Mouse (Mus musculus) retina, embryonic 14.5 days (tissue): ENCODE measurements at regions not wholly inside any gene's neighbourhood (a gene's known extent, or its start where the extent isn't known, plus 50 kb on each side); places are given as distances from the start of the nearest gene placed in this dataset.

Source experiments
- DNase-seq: peaks from one replicate; pipeline ENCODE4 v3.0.0-alpha.2; 2015; ENCODE audit warnings: low spot score

- DNase-seq: no peak
These were observed 276.3 kb upstream of the Fermt1 start for GRCm38 (mm10) chr2:133221762-133222556.

GRCm38 (mm10) chr2:133235175-133235920, 289.6 kb upstream of the Fermt1 start:
- DNase-seq: no peak

DNA sequence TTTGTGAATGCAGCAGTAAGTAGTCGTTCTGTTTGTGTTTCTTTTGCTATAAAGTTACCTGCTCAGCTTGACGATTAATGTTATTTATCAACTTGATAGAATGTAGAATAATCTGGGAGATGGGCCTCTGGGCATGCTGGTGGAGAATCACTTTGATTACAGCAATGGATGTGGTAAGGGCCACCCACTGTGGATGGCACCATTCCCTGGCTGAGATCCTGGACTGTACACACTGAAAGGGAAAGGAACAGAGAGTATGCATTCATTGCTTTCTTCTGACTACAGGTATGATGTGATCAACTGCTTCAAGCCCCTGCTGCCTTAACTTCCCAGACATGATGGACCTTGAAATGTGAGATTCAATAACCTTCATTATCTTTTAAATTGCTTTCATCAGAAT, 299.8 kb upstream of the Bmp2 start:
- no peak for DNase-seq

DNA sequence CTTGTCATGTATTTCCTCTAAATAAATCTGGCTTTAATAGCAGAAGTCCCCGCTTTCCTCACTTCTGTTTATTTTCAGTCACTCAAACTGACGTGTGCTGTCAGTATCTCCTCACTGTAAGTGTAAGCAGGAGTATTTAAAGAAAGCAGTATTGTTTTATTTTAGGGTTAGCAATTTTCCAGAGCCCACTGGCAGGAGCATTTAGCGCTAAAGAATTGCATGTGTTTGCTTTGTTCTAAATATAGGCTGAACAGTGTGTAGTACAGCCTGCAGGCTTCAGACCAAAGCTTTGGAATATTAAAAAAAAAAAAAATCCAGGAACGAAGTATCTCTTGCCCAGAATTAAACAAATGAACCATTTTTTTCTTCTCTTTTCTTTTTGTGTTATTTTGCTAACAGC, 277.5 kb upstream of the Bmp2 start:
- no peak for DNase-seq

DNA sequence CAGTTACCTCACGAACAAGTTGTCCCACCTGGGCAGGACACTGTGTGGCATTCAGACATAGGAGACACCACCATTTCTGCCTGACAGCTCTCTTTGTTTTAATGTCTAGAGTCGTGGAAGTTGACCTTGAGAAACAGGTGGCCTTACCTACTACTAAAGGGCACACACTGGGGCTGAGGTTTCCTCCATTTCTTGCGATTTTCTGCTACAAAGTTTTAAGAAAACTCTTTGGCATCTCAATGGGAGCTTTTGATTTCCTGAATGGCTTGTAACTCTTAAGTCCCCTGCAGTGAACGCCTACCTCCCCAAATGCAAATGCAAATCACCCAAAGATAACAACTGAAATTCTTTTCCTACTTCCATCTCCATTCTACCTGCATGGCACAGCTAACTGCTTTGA, 273.4 kb upstream of the Bmp2 start:
- no peak for DNase-seq

DNA sequence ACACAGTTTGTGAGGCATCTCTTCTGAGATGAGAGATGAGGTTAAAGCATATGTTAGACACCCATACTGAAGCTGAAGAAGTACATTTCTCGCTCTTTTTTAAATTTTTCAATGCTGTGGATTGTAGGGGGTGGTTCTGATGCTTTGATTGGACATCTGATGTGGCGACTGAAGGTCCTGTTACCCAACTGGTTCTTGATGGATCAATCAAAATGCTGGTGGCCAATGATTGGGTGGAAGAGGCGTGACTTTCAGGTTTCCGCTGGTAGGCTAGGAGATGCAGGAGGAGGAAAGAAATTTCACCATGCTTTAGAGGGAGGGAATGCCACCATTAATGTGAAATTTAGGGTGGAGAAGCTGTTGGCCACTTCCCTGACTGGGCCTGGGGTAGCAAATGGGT, 272.7 kb upstream of the Bmp2 start:
- DNase-seq: no peak

- DNase-seq: no peak
These were observed 269.3 kb upstream of the Bmp2 start for GRCm38 (mm10) chr2:133282692-133283091.

- no peak for DNase-seq
These were observed 268.2 kb upstream of the Bmp2 start for GRCm38 (mm10) chr2:133283709-133284108.

GRCm38 (mm10) chr2:133294136-133294535, 257.8 kb upstream of the Bmp2 start:
- no peak for DNase-seq

DNA sequence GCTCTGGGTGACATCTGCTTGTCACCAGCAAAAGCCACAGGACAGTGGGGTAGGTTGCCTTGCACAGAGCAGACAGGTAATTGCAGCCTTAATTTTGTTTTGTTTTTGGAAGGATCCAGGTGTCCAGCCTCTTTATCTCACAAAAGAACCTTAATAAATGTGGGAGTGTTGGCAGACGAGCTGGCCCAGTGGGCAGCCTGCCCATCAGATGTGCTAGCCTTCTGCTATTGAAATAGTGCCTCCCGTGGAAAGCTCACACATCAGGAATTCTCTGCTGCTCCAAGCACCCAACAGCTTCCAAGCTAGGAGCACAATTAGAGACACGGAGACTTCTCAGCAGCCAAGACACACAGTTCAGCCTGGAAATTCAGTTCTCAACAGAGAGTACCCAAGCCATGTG, 246.0 kb upstream of the Bmp2 start:
- no peak for DNase-seq

- no peak for DNase-seq
These were observed 241.0 kb upstream of the Bmp2 start for GRCm38 (mm10) chr2:133311001-133311400.

DNA sequence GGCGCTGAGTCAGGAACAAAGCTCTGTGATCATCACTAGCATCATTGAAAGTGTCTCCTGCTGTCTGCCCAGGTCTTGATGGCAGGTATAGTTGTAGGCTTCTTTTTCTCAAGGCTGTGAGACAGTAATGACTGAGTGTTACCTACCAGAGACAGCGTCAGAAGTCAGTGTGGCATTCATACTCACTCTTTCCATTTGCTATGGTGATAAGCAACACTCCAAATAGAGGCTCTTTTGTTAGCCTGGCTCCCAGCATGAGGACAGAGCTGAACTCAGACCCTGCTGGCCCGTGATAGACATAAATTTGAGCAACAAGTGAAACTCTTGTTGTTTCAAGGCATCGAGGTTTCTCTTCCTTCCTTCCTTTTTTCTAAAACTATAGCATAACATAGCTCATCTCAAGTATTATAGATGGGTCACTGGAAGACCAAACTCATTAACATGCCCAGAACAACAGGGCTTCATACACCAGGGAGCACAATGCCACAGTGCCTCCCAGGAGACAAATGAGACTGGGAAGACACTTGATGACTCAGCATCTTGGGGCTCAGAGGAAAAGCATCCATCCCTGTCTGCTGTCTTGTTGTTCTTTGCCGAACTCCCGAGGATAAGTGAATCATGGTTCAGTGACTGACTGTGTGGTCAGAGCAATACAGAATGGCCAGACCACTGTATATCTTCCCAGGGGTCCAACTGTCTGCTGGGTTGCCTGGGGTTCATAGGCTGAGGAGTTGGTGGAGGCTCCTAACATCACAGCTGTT, 225.5 kb upstream of the Bmp2 start:
- peak; percentile 8 for DNase-seq

DNA sequence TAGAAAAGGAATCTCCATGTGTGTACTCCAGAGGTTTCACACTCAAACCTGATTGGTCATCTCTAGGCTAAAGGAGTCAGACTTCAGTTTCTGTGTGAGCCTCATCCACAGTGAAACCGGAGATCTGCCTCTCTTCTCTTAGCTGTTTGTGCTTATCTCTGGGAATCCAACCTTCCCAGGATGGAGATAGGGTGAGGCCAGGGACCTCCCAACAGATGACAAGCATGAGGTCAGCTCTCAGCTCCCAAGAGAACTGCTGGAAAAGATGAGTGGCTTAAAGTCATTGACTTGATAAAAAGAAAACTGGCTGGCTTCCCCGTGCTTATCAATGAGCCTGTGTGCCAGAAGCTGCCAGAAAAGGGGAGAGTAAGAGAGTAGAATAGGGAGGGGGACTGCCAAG, 224.3 kb upstream of the Bmp2 start:
- DNase-seq: no peak

DNA sequence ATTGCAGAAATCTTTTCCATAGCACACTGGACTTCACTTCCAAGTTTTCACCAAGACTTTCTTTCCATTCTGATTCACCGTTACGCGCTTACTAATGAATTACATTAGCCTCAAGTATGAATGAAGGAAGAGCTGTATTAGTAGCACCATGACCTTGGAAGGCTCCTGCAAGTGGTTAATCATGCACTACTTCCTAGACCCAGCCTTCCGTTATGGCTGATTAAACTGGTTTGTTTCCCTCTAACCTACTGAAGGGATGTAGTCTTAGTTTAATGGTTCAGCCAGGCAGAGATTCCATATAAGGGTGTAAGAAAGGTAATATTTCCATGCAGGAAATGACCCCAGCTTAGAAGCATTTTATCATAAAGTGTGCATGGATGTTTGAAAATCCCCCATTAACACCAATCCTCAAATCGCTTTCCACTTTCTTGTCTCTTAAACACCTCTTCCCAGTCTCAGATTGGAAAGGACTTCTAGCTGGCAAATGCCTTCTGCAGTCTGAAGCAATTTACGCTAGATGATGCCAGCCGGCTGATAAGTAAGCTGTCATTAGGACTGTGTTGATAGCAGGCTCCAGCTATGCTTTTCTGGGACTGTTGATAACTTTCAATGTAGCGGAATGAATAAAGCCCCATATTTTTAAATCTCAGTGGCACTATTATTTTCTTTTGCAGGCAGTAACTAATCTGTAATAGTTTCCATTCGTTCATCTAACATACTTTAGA, 215.6 kb upstream of the Bmp2 start:
- DNase-seq: no peak

DNA sequence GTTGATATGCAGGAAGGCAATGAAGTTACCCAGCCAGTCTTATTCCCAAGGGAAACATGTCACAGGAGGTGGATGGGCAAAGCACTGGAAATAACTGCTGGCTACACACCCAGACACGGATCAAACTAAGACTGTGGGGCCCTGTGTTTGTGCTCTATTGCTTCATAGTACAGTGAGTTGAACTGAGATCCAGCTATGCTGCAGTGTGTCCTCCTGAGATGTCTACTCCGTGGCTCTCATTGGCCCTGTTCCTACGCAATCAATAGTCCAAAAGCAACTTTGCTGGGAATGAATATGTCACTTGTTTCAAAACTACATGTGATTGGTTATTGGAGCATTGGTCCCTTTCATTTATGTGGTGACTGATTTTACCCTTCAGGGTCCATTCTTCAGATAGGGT, 213.8 kb upstream of the Bmp2 start:
- DNase-seq: no peak

DNA sequence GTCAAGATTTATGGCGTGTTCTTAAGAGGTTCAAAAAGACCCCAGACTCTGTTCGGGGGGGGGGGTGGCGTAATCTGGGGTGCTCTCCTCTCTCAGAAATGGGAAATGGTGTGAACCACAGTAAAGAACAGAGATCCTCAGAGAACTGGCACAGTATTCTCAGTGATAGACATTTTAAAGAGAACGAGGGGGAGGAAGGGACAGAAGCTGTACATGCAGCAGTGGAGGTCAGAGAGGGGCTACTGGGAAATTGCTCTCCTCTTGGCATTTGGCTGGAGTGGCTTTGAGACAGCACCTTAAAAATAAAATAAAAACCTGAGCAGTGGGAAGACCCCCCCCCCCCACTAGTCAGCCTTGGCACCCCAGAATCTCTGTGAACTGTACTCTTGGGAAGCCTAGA, 210.6 kb upstream of the Bmp2 start:
- no peak for DNase-seq

DNA sequence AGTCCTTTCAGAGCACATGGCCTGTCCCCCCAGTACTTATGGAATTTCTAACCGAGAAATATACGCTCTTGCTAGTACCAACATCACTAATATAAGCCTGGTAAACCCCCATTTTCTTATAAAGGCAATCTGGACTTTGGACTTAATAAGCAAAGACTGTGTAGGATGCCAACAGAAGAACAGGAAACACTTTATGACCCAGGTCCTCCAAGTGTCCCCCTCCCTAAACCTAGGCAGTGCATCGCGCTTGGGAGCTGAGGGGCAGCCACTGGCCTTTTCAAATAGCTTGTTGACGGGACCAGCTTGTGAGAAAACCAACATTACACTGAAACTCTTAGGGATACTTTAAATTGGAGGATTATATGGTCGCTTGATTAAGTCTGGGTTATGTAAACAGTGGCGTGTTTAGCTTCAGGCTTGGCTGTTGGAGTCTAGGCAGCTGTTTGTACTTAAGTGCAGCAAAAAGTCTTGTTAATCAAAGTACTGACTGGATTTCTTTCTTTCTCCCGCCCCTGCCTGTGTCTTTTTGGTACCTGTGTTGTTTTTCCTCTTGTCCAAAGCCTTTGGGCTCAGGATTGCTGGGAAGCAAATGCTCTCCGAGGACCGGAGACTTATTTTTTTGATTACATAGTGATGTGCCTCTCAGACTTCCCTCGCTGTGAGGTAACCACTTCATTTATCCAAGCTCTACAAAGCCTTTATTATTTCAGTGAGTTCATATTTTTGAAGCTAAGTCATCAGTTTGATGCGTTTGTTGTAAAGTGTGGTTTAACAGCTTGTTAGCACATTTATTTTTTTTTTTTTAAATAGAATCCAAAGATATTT, 205.8 kb upstream of the Bmp2 start:
- DNase-seq: no peak

GRCm38 (mm10) chr2:133346789-133347424, 205.1 kb upstream of the Bmp2 start:
- DNase-seq: no peak

DNA sequence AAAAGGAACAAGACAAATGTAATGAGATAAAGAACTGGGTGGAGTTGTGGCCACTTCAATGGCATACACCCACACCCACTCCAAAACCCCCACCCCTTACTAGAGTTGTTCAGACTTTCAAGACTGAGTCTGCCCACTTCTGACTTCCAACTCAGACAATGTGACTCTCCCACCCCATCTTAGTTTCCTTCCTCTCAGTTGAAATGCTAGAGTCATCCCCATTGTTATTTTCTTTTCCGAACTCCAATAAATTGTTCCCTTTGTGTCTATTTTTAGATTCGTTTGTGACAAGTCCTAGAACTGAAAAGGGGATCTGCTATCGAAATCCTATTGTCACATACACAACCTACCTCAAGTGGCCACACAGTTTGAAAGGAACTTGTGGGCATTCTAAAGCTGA, 200.7 kb upstream of the Bmp2 start:
- DNase-seq: no peak

DNA sequence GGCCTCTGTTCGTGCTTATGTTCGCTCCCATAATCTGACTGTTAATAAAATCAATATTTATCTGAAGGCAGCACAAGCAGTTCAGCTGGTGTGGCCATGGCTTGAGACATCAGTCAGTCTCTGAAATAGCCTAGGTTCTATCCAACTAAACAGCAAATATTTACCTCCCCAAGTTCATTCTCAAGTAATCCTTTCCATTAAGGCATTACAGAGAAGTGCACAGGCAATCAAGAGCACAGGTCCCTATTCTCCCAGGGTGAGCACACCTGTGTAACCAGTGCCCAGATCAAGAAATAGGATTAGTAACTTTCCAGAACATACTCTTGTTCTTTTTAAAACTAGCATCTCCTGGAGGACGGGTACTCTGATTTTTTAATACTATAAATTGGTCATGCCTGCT, 199.2 kb upstream of the Bmp2 start:
- no peak for DNase-seq
